Mouse (Mus musculus) adrenal gland, postnatal 25 days (tissue): ENCODE data around the gene Tbc1d17. TPM values are rescaled to one million over a fixed set of nuclear protein-coding genes. Genes with fewer than 3 reads are reported as not detected.
"Not testable (repeated sequence)": the region's sequence is repeated elsewhere in the genome, so short reads cannot be mapped to it uniquely, and the experiment has no call there.

ENCODE experiments used
- DNase-seq: peaks from one replicate; pipeline ENCODE4 v3.0.0; 2021; ENCODE audit warnings: mixed read lengths
- long read RNA-seq: library from polyadenylated mRNA; stranded (forward); transcript quantifications from one replicate; pipeline ENCODE4 v2.0.0, GENCODE M21; 2021
- total RNA-seq: library from RNA; stranded (reverse); gene quantifications from 2 replicates; pipeline ENCODE4 v1.2.3, GENCODE M21; 2021

Gene Tbc1d17
- total RNA-seq, result 62.1 and 88.5 TPM in 2 replicates
- long read RNA-seq, full-length matches to known transcripts, result 95 of 133 reads
- long read RNA-seq, partial matches to known transcripts, result 14 of 133 reads
- long read RNA-seq, other reads (novel, unspliced or antisense), result 24 of 133 reads

GRCm38 (mm10) chr7:44848561-44849415 is at the start of gene Tbc1d17, which contains the start of gene Akt1s1:
Tbc1d17 (minus strand) TSS chr7:44849079.
Akt1s1 (plus strand) TSS chr7:44848991.
- DNase-seq, result peak; percentile 96

- peak; percentile 45 for DNase-seq
Measured at GRCm38 (mm10) chr7:44898607-44899006, 49.7 kb upstream of the Tbc1d17 start.

- DNase-seq, result no peak
Measured at GRCm38 (mm10) chr7:44896499-44896898, 47.6 kb upstream of the Tbc1d17 start.

- DNase-seq, result peak; percentile 84
Measured at GRCm38 (mm10) chr7:44895593-44896434, 46.9 kb upstream of the Tbc1d17 start, which contains the start of gene Fuz. Fuz (plus strand) TSS chr7:44896079.

- no peak for DNase-seq
Measured at GRCm38 (mm10) chr7:44895206-44895592, 46.3 kb upstream of the Tbc1d17 start.

- no peak for DNase-seq
Measured at GRCm38 (mm10) chr7:44894175-44894574, 45.3 kb upstream of the Tbc1d17 start.

GRCm38 (mm10) chr7:44893197-44893596 is 44.3 kb upstream of the Tbc1d17 start:
- no peak for DNase-seq

- DNase-seq, result peak; percentile 85
Measured at GRCm38 (mm10) chr7:44892276-44892921, 43.5 kb upstream of the Tbc1d17 start, which contains the start of gene Med25. Med25 (minus strand) TSS chr7:44892712.

GRCm38 (mm10) chr7:44891611-44892010 is 42.7 kb upstream of the Tbc1d17 start:
- DNase-seq, result no peak

- no peak for DNase-seq
Measured at GRCm38 (mm10) chr7:44890737-44891136, 41.9 kb upstream of the Tbc1d17 start.

GRCm38 (mm10) chr7:44890180-44890579 is 41.3 kb upstream of the Tbc1d17 start:
- DNase-seq, result no peak

- no peak for DNase-seq
Measured at GRCm38 (mm10) chr7:44888256-44889105, 39.6 kb upstream of the Tbc1d17 start.

- no peak for DNase-seq
Measured at GRCm38 (mm10) chr7:44886964-44887363, 38.1 kb upstream of the Tbc1d17 start.

- no peak for DNase-seq
Measured at GRCm38 (mm10) chr7:44884637-44885036, 35.8 kb upstream of the Tbc1d17 start.

- peak; percentile 62 for DNase-seq
Measured at GRCm38 (mm10) chr7:44883036-44883435, 34.2 kb upstream of the Tbc1d17 start.

GRCm38 (mm10) chr7:44877833-44878232 is 29.0 kb upstream of the Tbc1d17 start:
- no peak for DNase-seq

GRCm38 (mm10) chr7:44871774-44872173 is 22.9 kb upstream of the Tbc1d17 start:
- not testable (repeated sequence) for DNase-seq

GRCm38 (mm10) chr7:44871181-44871580 is 22.3 kb upstream of the Tbc1d17 start:
- DNase-seq, result no peak

- DNase-seq, result no peak
Measured at GRCm38 (mm10) chr7:44870614-44871013, 21.7 kb upstream of the Tbc1d17 start.

GRCm38 (mm10) chr7:44869697-44870528 is 21.0 kb upstream of the Tbc1d17 start, which contains the start of gene Ptov1:
Ptov1 (minus strand) TSS chr7:44869788.
- DNase-seq, result peak; percentile 88
